Mouse (Mus musculus): ENCODE data around the gene Hist1h3d.

- TF ChIP-seq CTCF (conservative IDR thresholded peaks at IDR 0.05 in 1 of 2, IDR thresholded peaks at IDR 0.05 in 1 of 2; ENCODE audit: low read depth in 2 of 2, low read length in 2 of 2) (no peak), NRF1 (IDR thresholded peaks at IDR 0.05; ENCODE audit: low read depth, low read length) (no peak)
Measured at GRCm38 (mm10) chr13:23529005-23529404, 46.6 kb upstream of the Hist1h3d start.

All from CH12.LX (cell line).